Mouse (Mus musculus) hindlimb bud, embryonic 11.5 days (tissue): Measurements from ENCODE around the gene Cacna1g.
A peak's percentile ranks its signal among the peaks of the same experiment; 100 is the strongest.
"Not testable (repeated sequence)": the region's sequence is repeated elsewhere in the genome, so short reads cannot be mapped to it uniquely, and the experiment has no call there.

Experiments used
- DNase-seq: peaks from one replicate; pipeline ENCODE4 v3.0.0-alpha.2; 2012; ENCODE audit warnings: low read depth, low spot score; ENCODE audit errors: extremely low spot score

The Cacna1g gene

GRCm38 (mm10) chr11:94404641-94405260 lies 69.2 kb downstream of the Cacna1g start:
- DNase-seq, result peak; percentile 22

GRCm38 (mm10) chr11:94404178-94404577 lies 69.8 kb downstream of the Cacna1g start:
- no peak for DNase-seq

DNA sequence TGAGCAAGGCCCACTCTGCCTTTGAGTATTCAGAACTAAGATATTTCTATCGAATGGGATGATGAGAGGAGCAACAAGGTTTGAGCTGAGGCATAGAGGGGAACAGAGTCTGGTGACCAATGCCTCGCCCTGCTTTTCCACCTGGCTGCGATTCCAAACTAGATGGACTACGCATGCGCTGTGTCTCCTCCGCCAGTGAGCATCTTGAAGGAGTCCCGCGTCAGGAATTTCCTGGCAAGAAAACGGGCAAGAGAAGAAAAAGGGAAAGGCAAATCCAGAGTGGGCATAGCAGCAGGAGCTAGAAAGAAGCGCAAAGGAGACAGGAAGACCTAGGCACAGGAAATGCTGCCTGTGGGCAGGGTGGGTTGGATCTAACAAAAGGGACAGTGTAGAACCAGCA lies 70.2 kb downstream of the Cacna1g start:
- DNase-seq, result no peak

- no peak for DNase-seq
Observed at GRCm38 (mm10) chr11:94402731-94403130, 71.3 kb downstream of the Cacna1g start.

GRCm38 (mm10) chr11:94402029-94402428 lies 72.0 kb downstream of the Cacna1g start:
- not testable (repeated sequence) for DNase-seq

DNA sequence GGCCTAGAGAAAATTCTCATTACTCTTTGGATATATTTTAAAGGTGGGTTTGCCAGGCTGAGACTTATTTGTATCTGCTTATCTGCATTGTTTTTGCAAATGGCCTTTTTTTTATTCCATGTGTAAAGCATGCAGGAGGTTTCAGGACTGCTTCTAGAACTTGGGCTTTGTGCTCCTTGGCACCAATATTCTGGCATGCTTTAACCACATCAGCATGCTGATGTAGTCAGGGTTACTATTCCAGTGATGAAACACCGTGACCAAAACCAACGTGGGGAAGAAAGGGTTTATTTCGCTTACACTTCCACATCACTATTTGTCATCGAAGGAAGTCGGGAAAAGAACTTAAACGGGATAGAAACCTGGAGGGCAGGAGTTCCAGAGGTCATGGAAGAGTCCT lies 73.0 kb downstream of the Cacna1g start:
- no peak for DNase-seq

GRCm38 (mm10) chr11:94394107-94394506 lies 79.9 kb downstream of the Cacna1g start:
- DNase-seq, result no peak

DNA sequence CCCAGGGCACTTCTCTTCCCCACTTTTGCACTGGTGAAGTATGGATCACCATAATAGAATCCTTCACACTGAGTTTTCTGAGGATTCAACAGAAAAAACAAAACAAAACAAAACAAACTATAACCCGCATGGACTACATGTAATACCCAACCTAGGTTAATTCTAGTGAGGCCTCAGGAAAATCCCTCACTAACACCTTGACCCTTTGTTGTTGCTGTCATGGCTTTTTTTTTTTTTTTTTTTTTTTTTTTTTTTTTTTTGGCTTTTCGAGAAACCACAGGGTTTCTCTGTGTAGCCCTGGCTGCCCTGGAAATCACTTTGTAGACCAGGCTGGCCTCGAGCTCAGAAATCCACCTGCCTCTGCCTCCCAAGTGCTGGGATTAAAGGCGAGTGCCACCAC lies 80.5 kb downstream of the Cacna1g start:
- not testable (repeated sequence) for DNase-seq

GRCm38 (mm10) chr11:94392672-94393109 lies 81.3 kb downstream of the Cacna1g start, which contains the start of gene Abcc3:
Gene Abcc3, minus strand, starts transcription at chr11:94392997.
- no peak for DNase-seq

- DNase-seq, result no peak
Observed at GRCm38 (mm10) chr11:94391661-94392060, 82.3 kb downstream of the Cacna1g start.

DNA sequence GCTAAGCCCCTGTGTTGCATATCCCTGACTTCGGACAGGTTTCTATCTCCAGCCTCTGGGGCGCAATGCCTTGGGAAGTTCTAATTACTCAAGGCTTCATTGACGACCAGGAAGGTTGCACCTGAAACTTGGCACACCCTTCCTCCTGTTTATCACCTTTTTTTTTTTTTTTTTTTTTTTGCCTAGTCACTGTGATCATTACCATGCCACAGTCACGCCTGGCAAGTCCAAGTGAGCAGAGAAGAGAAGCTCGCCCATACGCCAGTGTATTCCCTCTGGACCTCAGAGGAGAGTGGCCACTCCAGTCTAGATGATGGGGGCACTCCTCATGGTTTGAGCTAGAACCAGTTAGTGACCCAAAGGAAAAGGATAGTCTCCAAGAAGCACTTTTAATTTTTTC lies 83.2 kb downstream of the Cacna1g start:
- DNase-seq, result no peak

DNA sequence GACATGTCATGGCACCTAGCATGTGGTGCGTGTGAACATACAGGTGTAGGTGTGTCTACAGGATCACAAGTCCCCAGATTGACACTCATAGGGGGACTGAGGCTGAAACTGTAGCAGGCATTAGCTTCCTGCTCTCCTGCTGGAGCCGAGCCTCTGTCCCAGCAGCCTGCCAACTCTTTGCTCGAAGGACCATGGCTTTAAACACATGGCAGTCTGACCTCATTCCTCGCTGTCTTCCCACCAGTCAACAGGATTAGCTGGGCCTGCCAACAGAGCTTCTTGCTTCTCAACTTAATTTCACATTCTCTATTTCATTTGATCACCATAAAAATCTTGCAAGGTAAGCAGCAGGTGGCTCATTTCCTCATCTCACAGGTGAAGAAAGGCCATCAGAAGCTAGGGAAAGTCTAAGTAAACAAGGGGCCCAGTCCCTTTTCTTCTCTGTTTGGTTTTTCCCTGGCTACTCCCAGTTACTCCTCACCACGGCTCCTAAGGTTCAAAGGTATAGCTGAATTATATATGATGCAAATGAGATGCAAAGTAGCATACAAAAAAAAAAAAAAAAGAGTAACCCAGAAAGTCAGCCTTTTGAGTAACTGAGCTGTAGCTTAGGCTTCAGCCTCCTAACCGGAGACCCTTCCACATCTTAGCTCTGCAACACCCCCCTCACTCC lies 84.1 kb downstream of the Cacna1g start:
- DNase-seq, result no peak

GRCm38 (mm10) chr11:94389021-94389420 lies 85.0 kb downstream of the Cacna1g start:
- no peak for DNase-seq

- no peak for DNase-seq
Observed at GRCm38 (mm10) chr11:94387756-94388155, 86.2 kb downstream of the Cacna1g start.

GRCm38 (mm10) chr11:94385977-94386771 lies 87.8 kb downstream of the Cacna1g start:
- DNase-seq, result no peak

- DNase-seq, result no peak
Observed at GRCm38 (mm10) chr11:94379736-94380135, 94.3 kb downstream of the Cacna1g start.

DNA sequence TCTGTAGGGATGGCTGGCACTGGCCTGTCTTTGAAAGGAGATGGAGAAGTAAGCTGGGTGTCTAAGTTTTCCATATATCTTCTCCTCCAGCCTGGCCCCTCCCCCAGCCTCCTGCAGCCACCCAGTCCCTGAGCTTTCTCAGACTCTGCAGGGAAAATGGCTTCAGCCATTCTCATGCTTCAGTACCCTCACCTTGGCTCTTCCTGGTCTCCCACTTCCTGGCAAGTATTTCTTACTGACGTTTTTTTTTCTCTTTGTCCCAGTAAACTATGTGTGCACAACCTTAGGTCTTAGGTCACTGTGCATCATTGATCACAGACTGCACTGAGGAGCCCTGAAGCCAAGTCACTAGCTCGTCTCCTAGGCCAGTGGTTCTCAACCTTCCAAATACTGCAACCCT lies 94.9 kb downstream of the Cacna1g start:
- no peak for DNase-seq

- no peak for DNase-seq
Observed at GRCm38 (mm10) chr11:94374276-94374948, 99.6 kb downstream of the Cacna1g start.

DNA sequence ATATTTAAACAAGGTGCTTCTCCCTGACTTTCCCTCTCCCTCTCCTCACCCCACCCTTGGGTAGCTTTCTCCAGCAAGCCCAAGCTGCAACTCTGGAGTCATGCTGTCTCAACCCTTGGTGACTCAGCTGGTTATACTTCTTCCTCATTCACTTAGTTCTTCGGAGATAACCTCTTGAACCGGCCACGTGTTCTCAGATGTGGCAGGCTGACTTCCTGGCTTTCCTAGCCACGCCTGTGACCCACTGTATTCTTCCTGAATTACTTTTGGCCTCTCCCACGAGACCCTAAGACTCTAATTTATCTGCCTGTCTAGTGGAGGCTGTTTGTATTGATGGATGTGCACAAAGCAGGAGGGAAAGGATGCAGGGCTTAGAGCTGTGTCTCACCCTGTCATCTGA lies 103.2 kb downstream of the Cacna1g start:
- DNase-seq, result no peak

GRCm38 (mm10) chr11:94369981-94370380 lies 104.0 kb downstream of the Cacna1g start:
- no peak for DNase-seq

- no peak for DNase-seq
Observed at GRCm38 (mm10) chr11:94365340-94365739, 108.7 kb downstream of the Cacna1g start.
